In the genomic region with DNA sequence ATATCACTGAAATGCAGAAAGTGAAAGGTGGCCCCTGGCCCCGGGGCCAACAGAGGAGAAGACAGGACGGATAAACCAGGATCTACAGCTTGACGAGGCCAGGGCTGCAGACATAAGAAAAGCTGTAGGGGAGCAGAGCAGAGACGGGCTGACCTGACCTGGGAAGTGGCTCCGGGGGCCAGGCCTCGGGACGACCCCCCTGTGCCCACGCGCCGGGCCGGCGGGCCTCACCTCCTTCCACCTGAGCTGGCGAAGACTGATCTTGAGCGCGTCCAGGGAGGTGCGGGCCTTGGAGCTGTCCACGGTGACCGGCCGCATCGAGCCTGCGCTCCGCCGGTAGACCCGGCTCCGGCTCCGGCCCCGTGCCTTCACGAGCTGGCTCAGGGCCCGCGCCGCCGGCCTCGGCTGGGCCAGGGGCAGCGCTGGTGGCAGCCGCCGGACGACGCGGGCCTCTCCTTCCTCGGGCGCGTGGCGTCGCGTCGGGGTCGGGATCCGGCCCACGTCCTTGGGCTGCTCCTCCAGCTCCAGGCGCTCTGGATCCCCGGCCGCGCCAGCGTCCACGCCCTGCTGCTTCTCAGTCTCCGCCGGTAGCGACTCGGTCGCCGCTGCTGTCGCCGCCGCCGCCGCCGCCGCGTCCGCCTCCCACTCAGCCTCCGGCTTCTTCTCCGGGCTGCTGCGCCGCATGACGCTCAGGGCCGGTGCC, we compare ENCODE assay signal across 8 mouse cellular contexts. TPM values are rescaled to one million over a fixed set of nuclear protein-coding genes. Genes with fewer than 3 reads are reported as not detected.
DNase-seq lines count a peak whose midpoint lies in the region; ATAC-seq and TF ChIP-seq lines count a peak whose summit lies in the region.

No protein-coding gene starts in this region.

- no peaks in the 10 kb centered on the region for H3K36me3 ChIP-seq in ES-Bruce4 (ENCODE audit: control insufficient read depth, insufficient read depth, low read length, poor library complexity, severe bottlenecking)
- no peaks in the 10 kb centered on the region for H3K36me3 ChIP-seq in embryonic facial prominence, embryonic 12.5 days
- H3K36me3 ChIP-seq in liver, embryonic 16.5 days (ENCODE audit: control insufficient read depth, insufficient read depth), result no peaks in the 10 kb centered on the region

- peak; percentile 72 for ATAC-seq in embryonic facial prominence, embryonic 12.5 days (ENCODE audit: insufficient number of reproducible peaks, insufficient read depth, low FRiP score, low TSS enrichment)
- ATAC-seq in liver, embryonic 16.5 days (ENCODE audit: low read depth), result peak; percentile 52

- H3K9ac ChIP-seq in ES-Bruce4 (ENCODE audit: low read depth, poor library complexity, severe bottlenecking), result peak overlapping the region; percentile 53
- peak overlapping the region; percentile 83 for H3K9ac ChIP-seq in embryonic facial prominence, embryonic 12.5 days
- peak overlapping the region; percentile 76 for H3K9ac ChIP-seq in liver, embryonic 16.5 days (ENCODE audit: low read depth, low read length)

- no peaks in the 10 kb centered on the region for H3K27me3 ChIP-seq in ES-Bruce4 (ENCODE audit: control insufficient read depth, insufficient read depth, low read length, poor library complexity, severe bottlenecking)
- no peaks in the 10 kb centered on the region for H3K27me3 ChIP-seq in embryonic facial prominence, embryonic 12.5 days
- no peaks in the 10 kb centered on the region; the same call in 1 of the 2 replicates for H3K27me3 ChIP-seq in liver, embryonic 16.5 days (ENCODE audit: control insufficient read depth, insufficient read depth, low read depth, low read length)

- peak; percentile 36 for DNase-seq in adrenal gland, adult 8-10 months
- DNase-seq in heart, adult 9 months (ENCODE audit: low spot score in 2 of 2), result peak; percentile 21 to 33
- peak; percentile 34 to 46 for DNase-seq in kidney, adult 8-10 months
- DNase-seq in naive thymus-derived CD4-positive, alpha-beta T cell, adult 2 months (ENCODE audit: low read depth), result peak; percentile 56
- DNase-seq in thymus, postnatal 4 days, result peak; percentile 53

- H3K27ac ChIP-seq in ES-Bruce4 (ENCODE audit: insufficient read depth, low read length), result no peak overlapping the region
- peak overlapping the region; percentile 36; the same call in 1 of the 2 replicates for H3K27ac ChIP-seq in embryonic facial prominence, embryonic 12.5 days
- peak overlapping the region; percentile 65 for H3K27ac ChIP-seq in liver, embryonic 16.5 days (ENCODE audit: low read length)

- H3K9me3 ChIP-seq in ES-Bruce4 (replicated peaks; ENCODE audit: control insufficient read depth, insufficient read depth, low read length, poor library complexity, severe bottlenecking), result no peaks in the 10 kb centered on the region
- no peaks in the 10 kb centered on the region for H3K9me3 ChIP-seq in embryonic facial prominence, embryonic 12.5 days
- H3K9me3 ChIP-seq in liver, embryonic 16.5 days (replicated peaks; ENCODE audit: control insufficient read depth, low read length), result no peaks in the 10 kb centered on the region

- WGBS in embryonic facial prominence, embryonic 12.5 days, result under 1% methylated on average over 74 of the region's 76 CpGs
- under 1% methylated on average over 76 of the region's 76 CpGs for WGBS in liver, embryonic 16.5 days (ENCODE audit: insufficient replicate concordance)

- no peak for TF ChIP-seq CTCF in ES-Bruce4 (IDR thresholded peaks at IDR 0.05; ENCODE audit: low read depth, low read length)

- TF ChIP-seq POLR2A in ES-Bruce4 (IDR thresholded peaks at IDR 0.05; ENCODE audit: insufficient read depth, low read length), result no peak

- no peak for TF ChIP-seq EP300 in ES-Bruce4 (IDR thresholded peaks at IDR 0.05; ENCODE audit: insufficient read depth, low read depth, low read length)

- peak overlapping the region; percentile 46 for H3K4me3 ChIP-seq in ES-Bruce4 (ENCODE audit: low read depth, low read length)
- H3K4me3 ChIP-seq in embryonic facial prominence, embryonic 12.5 days, result peak overlapping the region; percentile 79
- H3K4me3 ChIP-seq in liver, embryonic 16.5 days (ENCODE audit: low read depth, low read length), result peak overlapping the region; percentile 77

- peaks cover 1% of the 10 kb centered on the region for H3K4me1 ChIP-seq in ES-Bruce4 (ENCODE audit: control insufficient read depth, insufficient read depth, low read length)
- H3K4me1 ChIP-seq in embryonic facial prominence, embryonic 12.5 days, result peaks cover 8% of the 10 kb centered on the region
- peaks cover 11% of the 10 kb centered on the region for H3K4me1 ChIP-seq in liver, embryonic 16.5 days (ENCODE audit: control insufficient read depth, low read depth, low read length)

- peak overlapping the region; percentile 97 for H3K4me2 ChIP-seq in embryonic facial prominence, embryonic 12.5 days (replicated peaks)
- H3K4me2 ChIP-seq in liver, embryonic 16.5 days (ENCODE audit: low read depth, low read length), result peak overlapping the region; percentile 91

RNA-seq across cellular contexts. Expression of a gene that starts 0.6 kb away (rescaled TPM):
- not detected in 2 replicates for polyA plus RNA-seq in ES-Bruce4 (2011; ENCODE audit: insufficient read depth, insufficient read length, low read depth, missing spikeins)
- total RNA-seq in adrenal gland, adult 8-10 months (2022), result 1 to 10 TPM; 2.6 to 5.6 (median 4.0) TPM
- polyA plus RNA-seq in embryonic facial prominence, embryonic 12.5 days (2016; fragmentation: Nextera tagmentation; extraction: Ambion mirVana), result 2.4 and 3.1 TPM in 2 replicates
- polyA plus RNA-seq in liver, embryonic 16.5 days (2015; fragmentation: Nextera tagmentation; extraction: Ambion mirVana), result 0.79 and 0.84 TPM in 2 replicates
